Mouse (Mus musculus) activated CD4-positive, CD25-positive, alpha-beta regulatory T cell (primary cell): ENCODE data around the gene Podnl1. TPM values are rescaled to one million over a fixed set of nuclear protein-coding genes. Genes with fewer than 3 reads are reported as not detected.

Experiments used
- polyA plus RNA-seq, 2 experiments: library from polyadenylated mRNA; unstranded; fragments of 100-300 nt; shearing (Covaris generic); gene quantifications; one replicate each; pipeline ENCODE4 v1.2.1; 2017

The Podnl1 gene
- 10 to 100 TPM; 17.6 to 39.5 TPM for polyA plus RNA-seq

DNA sequence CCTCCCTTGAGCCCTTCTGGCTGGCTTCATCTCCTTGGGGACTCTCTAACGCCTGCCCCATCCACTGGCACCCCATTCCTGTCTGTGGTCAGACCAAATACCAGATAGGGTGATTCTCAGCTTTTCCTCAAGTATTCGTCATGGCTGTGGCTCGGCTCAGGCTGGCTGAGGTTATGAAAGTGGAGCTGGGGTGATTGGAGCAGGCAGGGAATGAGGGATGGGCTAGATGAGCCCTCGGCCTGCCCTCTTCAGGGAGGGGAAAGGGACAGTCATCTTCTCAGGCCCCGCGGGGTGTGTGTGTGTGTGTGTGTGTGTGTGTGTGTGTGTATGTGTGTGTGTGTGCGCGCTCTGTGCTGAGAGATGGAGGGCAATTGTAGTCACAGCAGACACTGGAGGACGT, at the start of gene Podnl1:
TSS of gene Podnl1 (plus strand) at position 334 of the 400 bp plus-strand sequence.

GRCm38 (mm10) chr8:84104697-84105609, 20.8 kb upstream of the Podnl1 start, which contains the start of gene Dcaf15:
TSS of gene Dcaf15 (minus strand) at chr8:84104768.

GRCm38 (mm10) chr8:84147769-84148530, 22.2 kb downstream of the Podnl1 start, which contains the start of the genes Cc2d1a and 4930432K21Rik:
TSS of gene Cc2d1a (minus strand) at chr8:84147936.
TSS of gene 4930432K21Rik (plus strand) at chr8:84148025.

Other genes with a start within 250 kb of the Podnl1 start
- gene Adgrl1, start 225.9 kb upstream of the Podnl1 start, polyA plus RNA-seq, result 10 to 100 TPM in 1 of 2 experiments, 1 to 10 TPM in 1; 7.8 to 15.3 TPM
- gene Gm10644, start 170.8 kb upstream of the Podnl1 start, polyA plus RNA-seq, result under 1 TPM; 0.24 to 0.63 TPM
- gene Asf1b, start 170.5 kb upstream of the Podnl1 start, polyA plus RNA-seq, result 10 to 100 TPM; 40.2 to 42.2 TPM
- 10 to 100 TPM; 54.6 to 58.2 TPM for gene Prkaca, start 153.0 kb upstream of the Podnl1 start, polyA plus RNA-seq
- 10 to 100 TPM in 1 of 2 experiments, 1 to 10 TPM in 1; 9.1 to 11.7 TPM for gene Samd1, start 128.3 kb upstream of the Podnl1 start, polyA plus RNA-seq
- under 1 TPM; 0.12 to 0.36 TPM for gene 1700067K01Rik, start 124.5 kb upstream of the Podnl1 start, polyA plus RNA-seq
- 1 to 10 TPM; 4.0 to 4.1 TPM for gene 2210011C24Rik, start 113.8 kb upstream of the Podnl1 start, polyA plus RNA-seq
- gene Palm3, start 104.5 kb upstream of the Podnl1 start, polyA plus RNA-seq, result 10 to 100 TPM; 10.1 to 13.4 TPM
- 100 to 1,000 TPM; 260 to 302 TPM for gene Il27ra, start 83.4 kb upstream of the Podnl1 start, polyA plus RNA-seq
- gene Rln3, start 81.0 kb upstream of the Podnl1 start, polyA plus RNA-seq, result 100 to 1,000 TPM; 167 to 253 TPM
- 1 to 10 TPM; 1.8 to 2.1 TPM for gene Gm10643, start 60.9 kb upstream of the Podnl1 start, polyA plus RNA-seq
- gene Rfx1, start 59.2 kb upstream of the Podnl1 start, polyA plus RNA-seq, result 10 to 100 TPM; 14.4 to 40.5 TPM
- gene Dcaf15, start 21.2 kb upstream of the Podnl1 start, polyA plus RNA-seq, result 10 to 100 TPM; 32.6 to 41.2 TPM
- gene Cc2d1a, start 21.9 kb downstream of the Podnl1 start, polyA plus RNA-seq, result 10 to 100 TPM; 28.8 to 41.8 TPM
- gene 4930432K21Rik, start 22.0 kb downstream of the Podnl1 start, polyA plus RNA-seq, result 1 to 10 TPM in 1 of 2 experiments, under 1 TPM in 1; 0.31 to 1.4 TPM
- gene Nanos3, start 59.2 kb downstream of the Podnl1 start, polyA plus RNA-seq, result 1 to 10 TPM; 1.3 to 4.5 TPM
- gene Zswim4, start 111.1 kb downstream of the Podnl1 start, polyA plus RNA-seq, result 10 to 100 TPM in 1 of 2 experiments, 1 to 10 TPM in 1; 6.8 to 15.0 TPM
- gene D8Ertd738e, start 123.7 kb downstream of the Podnl1 start, polyA plus RNA-seq, result 100 to 1,000 TPM; 287 to 296 TPM
- 100 to 1,000 TPM; 105 to 132 TPM for gene Mri1, start 131.3 kb downstream of the Podnl1 start, polyA plus RNA-seq
- 10 to 100 TPM; 33.8 to 36.6 TPM for gene Ccdc130, start 144.4 kb downstream of the Podnl1 start, polyA plus RNA-seq